Mouse (Mus musculus): Measurements from ENCODE around the gene Cpsf2.

Cpsf2 gene

GRCm38 (mm10) chr12:101980266-101980665, 4.5 kb downstream of the Cpsf2 start:
- DNase-seq (ENCODE audit: low spot score): no peak

DNA sequence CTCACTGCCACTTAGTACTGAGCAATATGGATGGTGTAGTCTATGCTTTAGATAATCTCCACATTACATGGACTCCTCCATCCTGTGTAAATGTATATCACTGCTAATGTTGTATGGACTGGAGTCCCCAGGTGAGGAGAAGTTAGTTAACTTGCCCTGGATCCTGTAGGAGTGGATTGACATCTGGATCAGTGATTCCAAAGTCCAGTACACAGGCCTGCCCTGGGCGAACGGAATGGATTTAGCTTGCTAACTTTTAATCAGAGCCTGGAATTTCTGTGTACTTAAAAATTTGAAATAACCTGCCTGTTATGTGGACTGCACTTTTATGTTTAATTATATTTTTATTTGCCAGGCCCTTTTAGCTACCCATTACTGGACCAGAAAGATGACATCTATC, 5.8 kb downstream of the Cpsf2 start:
- no peak for DNase-seq (ENCODE audit: low spot score)

- no peak for DNase-seq (ENCODE audit: low spot score)
These were observed 7.2 kb downstream of the Cpsf2 start for GRCm38 (mm10) chr12:101982977-101983376.

DNA sequence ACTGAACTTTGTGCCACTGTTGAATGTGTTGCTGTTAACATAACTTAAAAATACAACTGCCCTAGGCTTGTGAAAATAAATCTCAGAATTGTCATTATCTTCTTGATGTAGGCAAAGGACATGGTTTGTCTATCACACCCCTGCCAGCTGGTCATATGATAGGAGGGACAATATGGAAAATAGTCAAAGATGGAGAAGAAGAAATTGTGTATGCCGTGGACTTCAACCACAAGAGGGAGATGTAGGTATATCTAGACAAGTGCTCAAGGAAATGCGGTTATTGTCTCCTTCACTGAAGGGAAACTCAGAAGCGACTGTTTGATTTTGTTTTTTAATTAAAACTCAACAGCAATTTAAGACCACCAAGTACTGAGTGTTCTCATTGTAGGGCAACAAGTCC, 9.3 kb downstream of the Cpsf2 start:
- DNase-seq (ENCODE audit: low spot score): no peak

DNA sequence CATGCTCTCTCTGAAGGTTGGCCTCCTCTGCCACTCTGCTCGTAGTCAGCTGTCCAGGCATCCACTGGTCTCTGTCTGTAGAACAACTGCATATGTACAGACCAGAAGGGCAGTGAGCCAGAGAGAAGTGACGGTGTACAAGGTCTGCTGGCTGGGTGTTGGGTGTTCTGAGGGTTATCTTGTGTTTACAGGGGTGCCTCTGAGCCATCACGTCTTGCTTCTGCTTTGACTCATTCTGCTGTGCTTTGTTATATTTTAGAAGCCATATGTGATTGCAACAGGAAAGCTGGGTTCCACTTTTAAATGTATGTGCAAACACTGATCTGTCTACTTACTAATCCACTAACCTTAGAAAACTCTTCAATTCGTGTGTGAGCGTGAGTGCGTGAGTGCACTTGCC, 11.9 kb downstream of the Cpsf2 start:
- no peak for DNase-seq (ENCODE audit: low spot score)

DNA sequence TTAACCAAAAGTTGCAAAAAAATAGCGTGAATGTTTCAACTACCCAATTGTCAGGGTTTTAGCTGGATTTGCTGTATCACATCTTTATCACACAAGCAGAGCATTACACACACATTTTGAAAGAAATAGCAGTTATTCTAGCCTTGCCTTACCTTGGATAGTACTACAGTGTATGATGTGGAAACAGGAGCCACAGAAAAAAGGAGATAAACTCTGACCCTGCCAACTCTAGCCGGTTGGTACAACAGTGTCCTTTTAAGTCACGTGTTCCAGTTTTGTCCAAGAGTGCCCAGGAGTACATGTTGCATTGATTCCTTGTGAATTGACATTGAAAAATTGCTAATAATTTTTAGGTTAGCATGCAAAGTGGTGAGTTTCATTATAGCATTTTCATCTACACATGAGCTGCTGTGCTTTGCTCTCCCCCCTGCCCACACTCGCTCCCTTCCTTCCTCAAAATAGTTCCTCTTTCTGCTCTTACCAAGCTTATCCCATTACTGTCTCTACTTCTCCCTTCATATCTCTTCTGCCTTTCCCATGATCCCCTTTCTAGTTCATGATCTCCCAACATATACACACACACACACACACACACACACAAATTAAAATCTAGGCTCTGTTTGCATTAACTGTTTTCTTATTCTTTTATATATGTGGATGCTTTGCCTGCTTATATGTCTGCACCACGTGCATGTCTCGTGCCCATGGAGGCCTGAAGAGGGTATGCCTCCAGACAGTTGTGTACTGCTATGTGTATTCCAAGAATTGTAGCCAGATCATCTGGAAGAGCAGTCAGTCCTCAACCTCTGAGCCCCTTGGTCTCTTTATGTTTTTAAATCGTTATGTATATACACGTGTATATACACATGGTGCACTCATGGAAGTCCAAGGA, 19.0 kb downstream of the Cpsf2 start:
- DNase-seq (ENCODE audit: low spot score): no peak

DNA sequence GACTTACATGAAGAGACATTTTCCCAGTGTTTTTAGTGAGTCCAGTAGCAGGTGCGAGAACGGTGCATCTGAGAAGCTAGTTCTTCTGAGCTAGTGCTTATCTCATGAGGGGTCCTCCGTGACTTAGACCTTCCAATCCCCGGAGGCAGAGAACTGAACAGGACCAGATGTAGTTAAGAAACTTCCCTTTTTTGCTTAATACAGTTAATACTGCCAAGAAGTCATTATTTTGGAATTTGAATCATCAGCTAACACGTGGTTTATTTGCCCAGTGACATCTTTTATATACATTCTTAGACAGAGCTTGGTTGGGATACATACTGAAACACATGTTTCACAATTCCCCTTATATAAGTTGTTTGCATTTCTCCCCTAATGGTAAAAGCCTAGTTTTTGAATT, 23.1 kb downstream of the Cpsf2 start:
- DNase-seq (ENCODE audit: low spot score): no peak

GRCm38 (mm10) chr12:102000785-102001184, 25.0 kb downstream of the Cpsf2 start:
- no peak for DNase-seq (ENCODE audit: low spot score)

GRCm38 (mm10) chr12:102008111-102008977, 32.6 kb downstream of the Cpsf2 start:
- no peak for DNase-seq (ENCODE audit: low spot score)

DNA sequence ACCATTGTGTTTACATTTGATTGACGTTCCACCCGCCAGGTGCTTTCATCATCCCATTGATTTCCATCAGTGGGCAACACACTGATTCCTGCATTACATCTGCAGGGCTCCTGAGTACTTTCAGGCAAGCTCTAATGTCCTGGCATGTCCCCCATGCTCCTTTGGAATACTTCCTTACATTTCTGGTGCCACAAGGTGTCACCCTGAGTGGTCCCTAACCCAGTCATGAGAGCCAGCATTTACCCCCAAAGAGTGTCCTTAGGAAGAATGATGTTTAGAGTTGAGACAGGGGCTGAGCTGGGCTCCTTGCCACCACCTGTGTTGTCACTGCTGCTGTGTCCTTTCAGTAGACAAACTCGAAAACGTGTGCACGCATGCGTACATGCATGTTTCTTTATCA, 33.8 kb downstream of the Cpsf2 start:
- DNase-seq (ENCODE audit: low spot score): no peak

DNA sequence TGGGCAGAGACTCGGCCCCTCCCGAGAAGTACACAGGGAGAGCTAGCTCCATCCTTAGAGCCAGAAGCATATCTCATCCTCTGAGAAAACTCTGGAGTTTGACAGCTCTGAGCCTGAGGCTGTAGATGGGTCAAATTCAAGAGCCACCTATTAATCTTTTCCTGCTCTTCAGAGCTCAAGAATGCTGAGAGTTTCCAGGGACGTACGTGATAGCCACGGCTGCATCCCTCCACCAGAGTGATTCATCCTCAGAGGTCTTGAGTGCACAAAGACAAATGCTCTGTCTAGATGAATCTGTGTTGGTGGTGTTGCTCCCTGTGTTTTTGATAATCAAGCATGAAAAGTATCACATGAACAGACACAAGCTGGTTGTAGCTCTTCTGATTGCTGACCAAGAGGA, 38.6 kb downstream of the Cpsf2 start:
- no peak for DNase-seq (ENCODE audit: low spot score)

- no peak for DNase-seq (ENCODE audit: low spot score)
These were observed 39.3 kb downstream of the Cpsf2 start for GRCm38 (mm10) chr12:102015127-102015526.

DNA sequence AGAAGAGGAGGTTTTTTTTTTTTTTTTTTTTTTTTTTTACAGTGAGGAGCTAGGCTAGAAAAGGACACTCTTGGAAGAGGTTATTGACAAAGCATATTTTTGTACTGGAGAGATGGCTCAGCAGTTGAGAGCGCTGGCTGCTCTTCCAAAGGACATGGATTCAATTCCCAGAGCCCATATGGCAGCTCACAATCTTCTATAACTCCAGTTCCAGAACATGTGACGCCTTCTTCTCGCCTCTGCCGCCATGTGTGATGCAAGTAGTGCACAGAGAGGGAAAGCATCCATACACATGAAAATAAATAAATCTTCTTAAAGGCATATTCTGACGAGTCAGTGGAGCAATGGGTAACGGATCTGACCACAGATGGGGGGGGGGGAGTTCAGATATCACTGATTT, 46.1 kb downstream of the Cpsf2 start:
- DNase-seq (ENCODE audit: low spot score): no peak

- no peak for DNase-seq (ENCODE audit: low spot score)
These were observed 53.4 kb downstream of the Cpsf2 start for GRCm38 (mm10) chr12:102029184-102029583.

DNA sequence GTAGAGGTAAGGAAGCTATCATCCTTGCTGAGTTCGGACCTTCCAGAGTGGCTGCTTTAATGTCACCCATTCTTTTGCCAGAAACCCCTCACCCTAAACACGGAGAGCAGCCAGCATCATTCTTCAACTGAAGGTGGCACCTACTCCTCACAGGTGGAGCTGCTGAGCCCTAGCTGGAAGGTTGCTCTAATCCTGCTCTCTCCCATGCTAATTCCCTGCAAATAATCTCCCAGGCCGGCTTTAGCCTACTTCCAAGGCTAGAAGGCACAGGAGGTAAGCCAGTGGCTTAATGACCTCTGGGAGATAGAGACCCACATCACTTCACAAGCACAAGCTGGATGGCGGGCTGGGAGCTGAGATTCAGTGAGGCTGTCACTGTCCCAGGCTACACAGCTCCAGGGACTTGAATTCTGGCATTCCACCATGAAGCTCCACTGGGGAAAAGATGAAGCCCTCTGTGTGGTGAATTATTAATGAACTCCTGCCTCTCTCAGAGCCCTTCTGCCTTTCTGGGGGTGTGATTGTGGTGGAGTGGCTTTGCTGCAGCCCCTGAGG, 54.2 kb downstream of the Cpsf2 start:
- no peak for DNase-seq (ENCODE audit: low spot score)

GRCm38 (mm10) chr12:102034934-102035333, 59.1 kb downstream of the Cpsf2 start:
- DNase-seq (ENCODE audit: low spot score): no peak

- DNase-seq (ENCODE audit: low spot score): no peak
These were observed 64.1 kb downstream of the Cpsf2 start for GRCm38 (mm10) chr12:102039861-102040260.

DNA sequence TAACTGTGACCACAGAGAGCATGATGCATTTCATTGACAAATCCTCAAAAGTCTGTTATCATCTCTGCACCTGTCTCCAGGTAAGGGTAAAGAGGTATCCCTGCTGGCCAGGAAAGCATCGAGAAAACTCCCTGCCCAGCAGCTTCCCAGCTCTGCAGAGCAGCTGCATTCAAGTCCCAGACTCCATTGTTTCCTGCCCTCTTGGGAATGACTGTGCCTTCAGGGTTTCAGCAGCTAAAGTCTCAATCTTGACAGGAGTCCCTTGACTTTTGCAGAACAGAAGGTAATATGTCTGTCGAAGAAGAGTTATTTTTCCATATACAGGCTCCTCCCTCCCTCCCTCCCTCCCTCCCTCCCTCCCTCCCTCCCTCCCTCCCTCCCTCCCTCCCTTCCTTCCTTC, 65.9 kb downstream of the Cpsf2 start:
- no peak for DNase-seq (ENCODE audit: low spot score)

DNA sequence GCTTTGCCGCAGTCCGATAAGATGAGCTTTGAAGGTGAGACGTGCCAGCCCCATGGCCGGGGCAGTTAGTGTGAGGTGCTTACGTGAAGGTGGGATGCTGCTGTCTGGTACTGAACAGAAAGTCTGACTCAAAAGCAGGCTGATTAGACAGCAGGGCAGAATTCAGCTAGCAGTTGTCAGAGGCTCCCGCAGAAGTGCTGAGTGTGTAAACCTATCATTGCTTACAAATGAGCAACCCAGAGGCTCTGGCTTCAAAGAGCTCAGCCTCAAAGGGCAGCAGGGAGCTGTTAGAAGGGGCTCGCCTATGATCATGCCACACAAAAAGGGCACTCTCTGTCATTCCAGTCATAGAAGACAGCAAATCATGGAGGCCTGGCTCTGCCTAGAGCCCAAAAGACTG, 66.5 kb downstream of the Cpsf2 start:
- DNase-seq (ENCODE audit: low spot score): no peak

GRCm38 (mm10) chr12:102043840-102044239, 68.1 kb downstream of the Cpsf2 start:
- no peak for DNase-seq (ENCODE audit: low spot score)

- no peak for DNase-seq (ENCODE audit: low spot score)
These were observed 78.4 kb downstream of the Cpsf2 start for GRCm38 (mm10) chr12:102054155-102054554.

- no peak for DNase-seq (ENCODE audit: low spot score)
These were observed 80.0 kb downstream of the Cpsf2 start for GRCm38 (mm10) chr12:102055758-102056157.

Measured in ovary, postnatal 10 days (tissue).